Comparison of ENCODE assay signal across 7 mouse cellular contexts in the genomic region with DNA sequence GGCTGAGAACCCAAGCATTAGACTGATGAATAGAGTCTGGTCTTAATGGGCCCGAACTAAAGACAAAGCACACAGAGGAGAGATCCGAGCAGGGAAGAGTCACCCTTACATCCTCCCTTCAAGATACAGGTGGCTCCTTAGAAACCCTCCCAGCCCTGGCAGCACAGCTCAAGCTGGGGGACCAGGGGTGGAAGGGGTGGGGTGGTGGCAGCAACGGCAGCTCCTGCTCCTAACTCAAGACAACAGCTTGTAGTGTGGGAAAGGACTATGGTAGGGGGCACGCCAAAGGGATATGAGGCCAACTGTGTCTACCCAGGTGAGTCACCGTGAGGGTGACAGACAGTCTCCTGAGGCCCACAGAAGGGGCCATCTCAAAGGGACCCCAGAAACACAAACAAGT.
"Had no signal": no experiment of that assay in that cellular context is flagged by ENCODE, and none has a peak within 500 bp of the region (broad histone marks: within the 10 kb centered on the region; RNA-seq: fewer than 3 reads in every experiment).

No protein-coding gene starts in this region.

- ATAC-seq: midbrain, embryonic 16.5 days had no signal

- H3K4me3 ChIP-seq: limb, embryonic 13.5 days; liver, embryonic 12.5 days; midbrain, embryonic 12.5 days; stomach, embryonic 15.5 days had no signal

- H3K4me2 ChIP-seq: limb, embryonic 13.5 days; liver, embryonic 12.5 days; lung, embryonic 14.5 days; midbrain, embryonic 12.5 days; stomach, embryonic 15.5 days had no signal

- H3K9me3 ChIP-seq: limb, embryonic 13.5 days; liver, embryonic 12.5 days; midbrain, embryonic 12.5 days; stomach, embryonic 15.5 days had no signal

- H3K27ac ChIP-seq: kidney, postnatal 0 days; limb, embryonic 13.5 days; liver, embryonic 12.5 days; midbrain, embryonic 12.5 days; stomach, embryonic 15.5 days had no signal

- H3K27me3 ChIP-seq: limb, embryonic 13.5 days; liver, embryonic 12.5 days; midbrain, embryonic 12.5 days; stomach, embryonic 15.5 days had no signal

- H3K4me1 ChIP-seq: stomach, embryonic 15.5 days had no signal

- H3K9ac ChIP-seq: limb, embryonic 13.5 days; liver, embryonic 12.5 days; lung, embryonic 14.5 days; midbrain, embryonic 12.5 days; stomach, embryonic 15.5 days had no signal
